Mouse (Mus musculus): ENCODE measurements around the gene Gpc3.

The Gpc3 gene

GRCm38 (mm10) chrX:52558526-52558925 lies 55.2 kb downstream of the Gpc3 start:
- no peak for DNase-seq (ENCODE audit: low read depth, low spot score)

GRCm38 (mm10) chrX:52557489-52557888 lies 56.3 kb downstream of the Gpc3 start:
- DNase-seq (ENCODE audit: low read depth, low spot score), result no peak

DNA sequence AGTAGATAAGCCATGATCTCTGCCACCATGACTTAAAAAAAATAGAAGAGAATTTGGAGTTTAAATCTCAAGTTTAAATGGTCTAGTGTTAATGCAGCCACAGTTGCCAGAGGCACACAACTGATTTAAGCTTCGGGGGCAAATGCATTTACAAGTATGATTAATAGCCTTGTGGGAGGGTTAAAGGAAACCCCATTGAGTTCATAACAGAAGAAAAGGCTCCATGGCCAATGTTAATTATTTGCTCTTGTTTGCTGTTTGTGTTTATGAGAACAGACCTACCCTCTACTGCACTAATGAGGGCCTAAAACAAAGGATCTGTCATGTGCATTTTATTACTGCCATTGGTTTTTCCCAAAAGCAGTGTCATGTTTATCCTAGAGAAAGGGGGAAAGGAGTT lies 62.5 kb downstream of the Gpc3 start:
- DNase-seq (ENCODE audit: low read depth, low spot score), result no peak

DNA sequence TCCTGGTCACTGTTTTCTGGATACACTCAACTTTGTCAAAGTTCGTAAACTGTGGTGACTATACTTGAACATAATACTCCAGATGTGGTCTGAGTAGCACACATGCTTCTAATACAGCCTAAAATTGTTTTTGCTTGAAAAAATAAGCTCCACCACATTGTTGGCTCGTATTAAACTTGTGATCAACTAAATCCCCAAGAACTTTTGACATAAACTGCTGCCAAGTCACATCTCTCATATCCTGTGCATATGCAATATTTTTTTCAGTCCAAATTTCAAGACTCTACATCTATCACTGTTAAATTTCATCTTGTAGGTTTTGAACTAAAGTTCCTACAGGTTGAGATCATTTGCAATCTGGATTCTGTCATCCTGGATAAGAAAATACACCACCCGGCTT lies 69.1 kb downstream of the Gpc3 start:
- DNase-seq (ENCODE audit: low read depth, low spot score), result no peak

DNA sequence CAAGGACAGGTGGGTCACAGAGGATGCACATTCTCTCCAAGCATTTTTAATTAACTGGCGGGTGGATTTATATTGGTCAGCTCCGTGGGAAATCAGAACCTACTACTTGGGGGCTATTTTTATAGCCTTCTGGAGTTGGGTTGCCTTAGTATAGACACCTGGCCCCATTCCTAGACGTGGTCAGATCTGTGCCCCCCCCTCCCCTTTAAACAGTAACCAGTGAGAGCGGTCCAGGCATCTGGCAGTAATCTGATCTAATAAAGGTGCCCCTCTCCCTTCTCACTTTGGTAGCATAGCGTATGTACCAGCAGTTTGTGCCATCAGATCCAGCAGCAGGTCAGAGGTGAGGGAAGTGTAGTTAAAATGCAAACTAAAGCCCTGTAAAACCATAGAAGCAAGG lies 76.5 kb downstream of the Gpc3 start:
- DNase-seq (ENCODE audit: low read depth, low spot score), result no peak

DNA sequence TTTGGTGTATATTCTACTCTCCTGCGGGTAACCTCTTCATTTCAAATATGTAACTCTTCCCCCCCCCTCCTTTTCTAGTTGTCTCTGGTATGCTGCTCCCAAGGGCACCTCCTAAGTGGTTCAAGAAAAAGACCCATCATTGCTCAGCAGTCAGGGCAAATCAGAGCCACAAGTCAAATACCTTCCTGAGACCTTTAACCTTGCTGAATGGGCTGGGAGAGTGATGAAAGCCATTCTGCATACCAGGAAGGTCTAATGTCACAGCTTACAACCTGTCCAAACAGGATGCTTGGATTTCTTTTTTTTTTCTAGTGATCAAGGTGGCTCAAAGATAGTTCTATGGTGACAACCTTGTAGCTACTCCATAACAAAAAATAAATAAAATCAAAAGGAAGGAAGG lies 80.0 kb downstream of the Gpc3 start:
- DNase-seq (ENCODE audit: low read depth, low spot score), result no peak

DNA sequence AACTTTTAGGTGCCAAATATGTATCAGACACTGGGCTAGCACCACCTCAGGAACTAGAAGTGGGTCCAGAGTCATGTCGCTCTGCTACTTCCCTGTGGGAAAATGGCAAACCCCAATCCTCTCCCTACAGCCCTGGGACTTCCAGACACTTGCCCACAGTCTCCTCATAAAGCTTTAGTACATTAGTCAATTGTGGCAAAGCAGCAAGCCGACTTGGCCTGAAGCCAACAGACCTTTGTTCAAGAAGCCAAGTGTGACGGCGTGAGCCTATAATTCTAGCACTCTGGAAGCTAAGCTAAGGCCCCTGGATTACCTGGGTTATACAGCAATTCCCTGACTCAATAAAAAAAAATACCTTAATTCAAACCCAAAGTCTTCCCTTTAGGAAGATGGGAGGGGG lies 80.7 kb downstream of the Gpc3 start:
- DNase-seq (ENCODE audit: low read depth, low spot score), result no peak

DNA sequence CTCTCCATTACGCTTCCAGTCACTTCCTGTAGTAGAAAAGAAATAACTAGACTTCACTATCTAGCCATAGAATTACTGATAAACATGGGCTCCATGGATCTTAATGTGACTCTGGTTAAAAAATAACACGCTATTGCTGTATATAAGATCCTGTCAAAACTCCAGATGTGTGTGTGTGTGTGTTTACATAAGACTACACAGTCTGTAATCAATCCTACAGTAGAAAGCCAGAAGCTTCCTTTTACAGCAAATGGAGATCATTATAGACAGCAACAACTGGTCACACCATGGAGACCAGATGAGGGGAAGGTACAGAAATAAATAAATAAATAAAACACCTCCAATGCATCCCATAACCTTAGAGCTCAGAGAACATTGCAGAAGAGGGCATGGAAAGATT lies 81.6 kb downstream of the Gpc3 start:
- no peak for DNase-seq (ENCODE audit: low read depth, low spot score)

GRCm38 (mm10) chrX:52526086-52526485 lies 87.7 kb downstream of the Gpc3 start:
- DNase-seq (ENCODE audit: low read depth, low spot score), result no peak

GRCm38 (mm10) chrX:52525132-52525531 lies 88.6 kb downstream of the Gpc3 start:
- DNase-seq (ENCODE audit: low read depth, low spot score), result no peak

DNA sequence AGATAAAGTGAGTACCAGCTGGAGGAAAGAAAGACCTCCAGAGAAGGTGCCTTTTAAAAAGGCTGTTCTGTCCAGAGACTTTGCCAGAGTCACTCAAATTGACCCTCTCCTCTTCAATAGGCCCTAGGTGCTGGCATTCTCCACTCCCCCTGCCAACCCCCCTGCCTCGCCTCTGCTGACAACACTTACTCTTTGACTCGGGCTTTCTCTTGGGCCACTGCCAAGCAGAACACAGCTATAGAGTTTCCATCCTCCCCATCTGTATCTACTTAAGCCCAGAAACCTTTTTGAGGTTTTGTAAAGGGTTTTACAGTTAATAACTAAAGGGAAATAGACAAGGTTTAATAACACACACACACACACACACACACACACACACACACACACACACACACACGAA lies 99.2 kb downstream of the Gpc3 start:
- peak; percentile 59 for DNase-seq (ENCODE audit: low read depth, low spot score)

DNA sequence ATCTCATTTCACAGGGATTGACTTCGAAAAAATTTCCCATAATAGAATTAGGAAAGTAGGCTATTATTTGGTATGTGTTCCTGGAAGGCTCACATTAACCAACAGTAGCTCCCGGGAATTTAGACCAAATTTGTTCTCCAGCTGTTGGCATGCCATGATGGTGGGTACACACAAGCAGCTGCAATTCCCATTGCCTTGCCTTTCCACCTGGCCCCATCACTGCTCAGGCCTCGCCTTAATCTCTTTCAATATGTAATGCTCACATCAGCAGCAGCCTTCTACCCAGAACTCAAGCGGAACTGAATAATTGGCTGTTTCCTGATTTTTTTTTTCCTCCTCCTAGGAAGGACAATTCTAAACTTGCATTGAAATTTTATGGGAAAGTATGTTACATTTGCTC lies 102.6 kb downstream of the Gpc3 start:
- DNase-seq (ENCODE audit: low read depth, low spot score), result no peak

DNA sequence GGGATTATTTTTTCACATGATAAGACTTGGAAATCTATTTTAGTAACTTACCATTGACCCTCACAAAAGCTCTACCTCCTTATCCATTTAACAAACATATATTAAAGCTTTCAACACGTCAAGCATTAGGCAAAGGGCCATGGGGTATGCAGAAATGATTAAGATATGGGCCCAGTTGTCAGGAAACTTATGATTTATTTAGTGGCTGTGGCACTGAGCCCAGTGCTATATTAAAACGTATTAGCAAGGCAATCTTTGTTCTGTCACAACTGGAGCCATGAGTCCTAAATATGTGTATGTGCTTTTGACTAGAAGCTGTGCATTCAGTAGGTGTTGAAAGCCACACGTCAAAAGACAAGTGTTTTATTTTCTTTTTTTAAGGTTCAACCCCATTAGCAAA lies 109.9 kb downstream of the Gpc3 start:
- DNase-seq (ENCODE audit: low read depth, low spot score), result no peak

- no peak for DNase-seq (ENCODE audit: low read depth, low spot score)
These were observed 124.3 kb downstream of the Gpc3 start for GRCm38 (mm10) chrX:52489461-52489860.

DNA sequence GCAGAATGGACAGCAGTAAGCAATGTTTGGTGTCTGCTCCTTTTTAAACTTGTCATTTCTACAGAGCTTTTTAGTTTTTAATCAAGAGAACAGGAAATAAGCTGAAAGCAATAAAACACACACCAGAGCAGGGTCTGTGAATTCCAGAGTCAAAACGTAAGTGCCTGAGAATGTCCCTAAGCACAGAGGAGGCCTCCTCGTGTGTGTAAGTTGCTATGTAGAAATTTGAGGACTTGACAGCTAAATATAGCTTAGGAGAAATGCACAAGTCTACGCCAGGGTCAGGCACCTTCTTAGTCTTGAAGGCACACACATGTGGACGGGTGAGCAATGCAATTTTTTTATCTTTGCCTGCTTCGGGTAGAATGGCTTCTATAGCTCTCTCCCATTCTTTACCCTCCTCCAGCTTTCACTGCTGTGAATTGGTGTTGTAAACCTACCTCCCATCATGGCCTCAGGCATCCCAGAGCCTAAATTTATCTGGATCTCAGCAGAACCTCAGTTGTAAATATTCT lies 158.6 kb downstream of the Gpc3 start:
- no peak for DNase-seq (ENCODE audit: low read depth, low spot score)

DNA sequence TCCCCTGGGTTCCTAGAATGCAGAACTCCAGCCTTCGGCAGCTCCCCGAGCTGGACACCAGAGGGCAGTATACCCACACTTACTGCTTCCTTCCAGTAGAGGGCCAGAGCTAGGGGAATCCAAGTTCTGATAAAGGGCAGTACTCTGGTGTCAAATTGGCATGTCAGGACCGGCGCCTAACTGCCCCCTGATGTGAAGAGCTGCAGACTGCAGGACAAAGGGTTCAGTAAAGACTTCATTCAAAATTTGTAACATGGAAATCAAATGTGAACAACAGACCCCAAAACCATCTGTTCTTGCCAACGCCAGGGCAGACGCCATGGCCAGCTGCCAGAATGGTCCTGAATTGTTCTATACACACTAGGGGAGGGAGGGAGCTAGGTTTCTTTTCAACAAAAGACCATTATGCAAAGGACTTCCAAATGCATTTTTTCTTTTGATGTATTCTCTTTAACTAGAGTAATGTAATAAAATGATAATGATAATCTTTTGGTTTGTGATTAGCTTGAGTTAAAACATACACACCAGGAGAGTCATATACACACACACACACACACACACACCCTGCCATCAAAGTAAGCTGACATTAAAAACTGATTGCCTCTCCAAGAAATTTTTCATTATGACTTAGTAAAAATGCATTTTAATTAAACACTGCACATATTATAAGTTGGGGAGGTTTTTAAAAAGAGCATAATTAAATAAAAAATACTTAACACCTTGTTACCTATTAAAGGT lies 160.1 kb downstream of the Gpc3 start:
- DNase-seq (ENCODE audit: low read depth, low spot score), result peak; percentile 74

- DNase-seq (ENCODE audit: low read depth, low spot score), result no peak
These were observed 164.6 kb downstream of the Gpc3 start for GRCm38 (mm10) chrX:52449177-52449576.

DNA sequence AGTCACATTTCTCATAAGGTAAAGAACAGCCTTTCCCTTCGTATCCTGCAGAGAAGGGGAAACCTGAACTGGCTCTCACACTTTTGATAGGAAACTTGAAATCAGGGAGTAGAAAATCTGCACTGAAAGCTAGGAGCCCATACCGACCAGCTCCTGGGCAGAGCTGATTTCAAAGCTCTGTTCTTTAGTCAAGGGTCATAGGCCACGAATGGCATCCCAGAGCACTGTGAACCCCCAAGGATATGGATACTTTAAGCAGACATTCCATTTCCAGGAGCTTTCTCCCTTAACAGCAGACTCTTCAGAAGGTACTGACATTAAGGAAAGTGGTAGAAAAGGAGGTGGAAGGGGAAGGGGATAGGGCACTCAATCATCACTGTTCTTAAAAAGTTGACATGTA lies 165.3 kb downstream of the Gpc3 start:
- peak; percentile 57 for DNase-seq (ENCODE audit: low read depth, low spot score)

- peak; percentile 56 for DNase-seq (ENCODE audit: low read depth, low spot score)
These were observed 167.2 kb downstream of the Gpc3 start for GRCm38 (mm10) chrX:52446530-52446929.

GRCm38 (mm10) chrX:52444977-52445376 lies 168.8 kb downstream of the Gpc3 start:
- DNase-seq (ENCODE audit: low read depth, low spot score), result peak; percentile 78

- DNase-seq (ENCODE audit: low read depth, low spot score), result no peak
These were observed 172.0 kb downstream of the Gpc3 start for GRCm38 (mm10) chrX:52441798-52442197.

DNA sequence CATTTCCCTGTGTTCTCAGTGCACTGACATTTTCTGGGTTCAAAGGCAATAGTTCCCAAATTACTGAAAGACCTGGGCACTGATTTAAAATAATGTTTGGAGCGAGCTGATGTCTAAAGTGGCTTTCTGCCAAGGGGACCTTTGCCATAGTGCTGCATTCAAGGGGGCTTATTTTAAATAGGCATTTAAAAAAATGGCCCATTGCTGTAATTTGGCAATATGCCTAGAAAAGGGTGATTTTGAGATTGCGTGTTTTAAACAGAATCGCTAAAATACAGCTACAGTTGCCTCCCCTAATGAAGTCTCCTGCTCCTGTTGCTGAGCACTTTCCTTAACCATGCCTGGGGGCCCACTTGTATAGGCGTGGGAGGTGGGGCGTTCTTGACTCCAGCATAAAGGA lies 174.3 kb downstream of the Gpc3 start:
- no peak for DNase-seq (ENCODE audit: low read depth, low spot score)

DNA sequence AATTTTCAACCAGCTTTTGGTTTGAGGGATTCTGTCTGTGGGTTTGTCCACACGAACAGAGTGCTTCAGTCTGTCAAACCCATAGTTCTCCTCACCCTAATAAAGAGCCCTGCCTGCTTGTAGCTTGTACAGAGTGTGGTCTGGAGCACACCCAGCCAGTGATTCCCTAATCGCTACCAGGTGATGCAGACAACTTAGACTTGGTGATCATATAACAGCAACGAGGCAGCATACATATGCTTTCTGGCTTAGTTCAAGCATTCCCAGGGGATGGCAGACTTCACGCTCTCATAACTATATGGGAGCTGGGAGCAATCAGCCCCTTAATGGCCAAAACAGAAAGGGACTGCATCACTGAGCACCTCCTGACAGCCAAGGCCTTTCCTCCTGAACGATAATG lies 188.1 kb downstream of the Gpc3 start:
- DNase-seq (ENCODE audit: low read depth, low spot score), result peak; percentile 58

GRCm38 (mm10) chrX:52419850-52420249 lies 193.9 kb downstream of the Gpc3 start:
- no peak for DNase-seq (ENCODE audit: low read depth, low spot score)
